8 mouse cellular contexts compared by ENCODE assay signal in genomic region chr13:99541429-99542267, GRCm38 (mm10). TPM values are rescaled to one million over a fixed set of nuclear protein-coding genes. Genes with fewer than 3 reads are reported as not detected.
DNase-seq lines count a peak whose midpoint lies in the region; ATAC-seq lines count a peak whose summit lies in the region.

No protein-coding gene starts in this region.

- H3K27me3 ChIP-seq in liver, embryonic 11.5 days (replicated peaks; ENCODE audit: control insufficient read depth, insufficient read depth, low read length) = no peaks in the 10 kb centered on the region
- no peaks in the 10 kb centered on the region for H3K27me3 ChIP-seq in hindbrain, embryonic 11.5 days (ENCODE audit: control insufficient read depth, insufficient read depth, low read length)
- no peaks in the 10 kb centered on the region for H3K27me3 ChIP-seq in midbrain, embryonic 14.5 days (ENCODE audit: control insufficient read depth, insufficient read depth, low read length)

- ATAC-seq in liver, embryonic 11.5 days (replicated peaks; ENCODE audit: low FRiP score) = no peak
- 0 out of 2 replicates have a peak, but pooled peaks have one; percentile 53 for ATAC-seq in hindbrain, embryonic 11.5 days (ENCODE audit: low FRiP score)
- ATAC-seq in midbrain, embryonic 14.5 days (ENCODE audit: low FRiP score, low TSS enrichment) = peak; percentile 81

- DNase-seq in embryo, embryonic 10 days (ENCODE audit: low spot score) = peak; percentile 41
- no peak for DNase-seq in embryo, embryonic 10.5 days (ENCODE audit: low spot score)
- DNase-seq in liver, embryonic 11.5 days (ENCODE audit: low spot score) = no peak
- no peak for DNase-seq in liver
- no peak for DNase-seq in hindbrain, embryonic 11.5 days (ENCODE audit: low spot score)
- peak; percentile 80 for DNase-seq in midbrain, embryonic 14.5 days
- DNase-seq in frontal cortex, postnatal 14 days (ENCODE audit: low spot score in 2 of 2) = no peak
- DNase-seq in frontal cortex, postnatal 25 days (ENCODE audit: low spot score in 2 of 2) = no peak

- no peaks in the 10 kb centered on the region for H3K36me3 ChIP-seq in liver, embryonic 11.5 days (ENCODE audit: control insufficient read depth, insufficient read depth, low read length)
- H3K36me3 ChIP-seq in hindbrain, embryonic 11.5 days (ENCODE audit: control insufficient read depth, insufficient read depth, low read length) = no peaks in the 10 kb centered on the region
- no peaks in the 10 kb centered on the region for H3K36me3 ChIP-seq in midbrain, embryonic 14.5 days (ENCODE audit: control insufficient read depth, insufficient read depth, low read length)

- no peaks in the 10 kb centered on the region for H3K4me1 ChIP-seq in liver, embryonic 11.5 days (replicated peaks; ENCODE audit: control insufficient read depth, insufficient read depth, low read length)
- H3K4me1 ChIP-seq in hindbrain, embryonic 11.5 days (replicated peaks; ENCODE audit: control insufficient read depth, insufficient read depth, low read length) = peaks cover 3% of the 10 kb centered on the region; the same call in 1 of the 2 replicates
- H3K4me1 ChIP-seq in midbrain, embryonic 14.5 days (ENCODE audit: control insufficient read depth, insufficient read depth, low read length) = 0 out of 2 replicates have a peak, but pooled peaks cover 14% of the 10 kb centered on the region

- WGBS in liver, embryonic 11.5 days = 30% methylated on average over 20 of the region's 21 CpGs
- 39% methylated on average over 21 of the region's 21 CpGs for WGBS in hindbrain, embryonic 11.5 days
- 16% methylated on average over 19 of the region's 21 CpGs for WGBS in midbrain, embryonic 14.5 days

- no peaks in the 10 kb centered on the region for H3K9me3 ChIP-seq in liver, embryonic 11.5 days (ENCODE audit: control insufficient read depth, low read length)
- no peaks in the 10 kb centered on the region for H3K9me3 ChIP-seq in hindbrain, embryonic 11.5 days (ENCODE audit: control insufficient read depth, low read length)
- no peaks in the 10 kb centered on the region for H3K9me3 ChIP-seq in midbrain, embryonic 14.5 days (ENCODE audit: control insufficient read depth, low read length)

- peak overlapping the region; percentile 13 for H3K4me2 ChIP-seq in liver, embryonic 11.5 days
- 0 out of 2 replicates have a peak overlapping the region, but pooled peaks have one; percentile 17 for H3K4me2 ChIP-seq in hindbrain, embryonic 11.5 days (replicated peaks; ENCODE audit: low read depth, low read length)
- peak overlapping the region; percentile 44 for H3K4me2 ChIP-seq in midbrain, embryonic 14.5 days (ENCODE audit: low read length)

- H3K4me3 ChIP-seq in liver, embryonic 11.5 days (ENCODE audit: low read depth, low read length) = no peak overlapping the region
- no peak overlapping the region for H3K4me3 ChIP-seq in hindbrain, embryonic 11.5 days (ENCODE audit: low read depth, low read length)
- no peak overlapping the region for H3K4me3 ChIP-seq in midbrain, embryonic 14.5 days (replicated peaks; ENCODE audit: low read depth, low read length)

- H3K27ac ChIP-seq in liver, embryonic 11.5 days (ENCODE audit: low read depth, low read length) = no peak overlapping the region
- no peak overlapping the region for H3K27ac ChIP-seq in hindbrain, embryonic 11.5 days (ENCODE audit: low read depth, low read length)
- peak overlapping the region; percentile 50; the same call in 1 of the 2 replicates for H3K27ac ChIP-seq in midbrain, embryonic 14.5 days (replicated peaks; ENCODE audit: low read depth, low read length)

- no peak overlapping the region for H3K9ac ChIP-seq in liver, embryonic 11.5 days (ENCODE audit: low read depth, low read length)
- H3K9ac ChIP-seq in hindbrain, embryonic 11.5 days (ENCODE audit: low read depth, low read length) = no peak overlapping the region
- H3K9ac ChIP-seq in midbrain, embryonic 14.5 days (replicated peaks; ENCODE audit: low read length) = peak overlapping the region; percentile 30; the same call in 1 of the 2 replicates

RNA-seq across cellular contexts. Expression of gene Map1b, which starts 25.3 kb away (rescaled TPM):
- 32.6 and 39.6 TPM in 2 replicates for polyA plus RNA-seq in liver, embryonic 11.5 days (2014; fragmentation: Nextera tagmentation; extraction: Ambion mirVana)
- 1,051 and 1,521 TPM in 2 replicates for polyA plus RNA-seq in hindbrain, embryonic 11.5 days (2014; fragmentation: Nextera tagmentation; extraction: Ambion mirVana)
- polyA plus RNA-seq in midbrain, embryonic 14.5 days (2014; fragmentation: Nextera tagmentation; extraction: Ambion mirVana) = 2,111 and 2,470 TPM in 2 replicates

Comparison
In these comparisons a context has a peak if more than half of its experiments do, and no peak if none do; other contexts are left out.
1. DNase-seq: peak in embryo, embryonic 10 days (single experiment) and midbrain, embryonic 14.5 days (single experiment); none in embryo, embryonic 10.5 days (single experiment), liver, embryonic 11.5 days (single experiment), liver (single experiment), hindbrain, embryonic 11.5 days (single experiment), frontal cortex, postnatal 14 days (0 of 2) and frontal cortex, postnatal 25 days (0 of 2).
2. RNA of gene Map1b, which starts 25.3 kb away (polyA plus RNA-seq): 2,111 to 2,470 TPM in midbrain, embryonic 14.5 days and 1,051 to 1,521 TPM in hindbrain, embryonic 11.5 days; 32.6 to 39.6 TPM in liver, embryonic 11.5 days; every median in the first group is over 10 times any median in the second.
3. Peak in every context shown above with its lines, with median percentiles within 50 percentile points of each other: H3K4me2 ChIP-seq.